19 mouse cellular contexts compared by ENCODE assay signal in the genomic region with DNA sequence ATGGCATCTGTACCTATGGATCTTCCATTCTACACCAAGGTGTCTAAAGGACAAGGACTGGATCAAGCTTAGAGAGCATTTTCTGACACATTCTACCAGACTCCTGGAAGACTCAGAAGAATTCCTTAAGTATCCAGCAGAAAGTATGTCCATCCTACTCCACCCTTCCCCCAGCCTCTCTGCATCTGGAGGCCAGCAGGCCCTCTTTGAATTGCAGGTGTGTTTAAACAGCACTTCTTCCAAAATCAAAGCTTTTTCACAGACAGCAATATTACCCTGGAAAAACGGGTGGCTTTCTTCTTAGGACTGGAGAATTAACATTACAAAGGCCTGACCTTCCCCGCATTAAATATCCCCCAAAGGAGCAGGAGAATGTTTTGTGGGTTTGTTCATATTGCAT.
"Had no signal": no experiment of that assay in that cellular context is flagged by ENCODE, and none has a peak within 500 bp of the region (broad histone marks: within the 10 kb centered on the region; RNA-seq: fewer than 3 reads in every experiment).

No protein-coding gene starts in this region.

- H3K4me2 ChIP-seq: kidney, embryonic 15.5 days; lung, embryonic 14.5 days; midbrain, embryonic 15.5 days; neural tube, embryonic 13.5 days had no signal

- H3K36me3 ChIP-seq: kidney, embryonic 15.5 days; midbrain, embryonic 15.5 days; neural tube, embryonic 13.5 days had no signal

- H3K4me3 ChIP-seq: kidney, embryonic 15.5 days; left cerebral cortex, adult 2 months; midbrain, embryonic 15.5 days; myocyte; neural tube, embryonic 13.5 days had no signal

- H3K27me3 ChIP-seq: kidney, embryonic 15.5 days; midbrain, embryonic 15.5 days had no signal

- H3K9ac ChIP-seq: kidney, embryonic 15.5 days; liver, embryonic 14.5 days; liver, postnatal 0 days; lung, embryonic 14.5 days; midbrain, embryonic 15.5 days; neural tube, embryonic 13.5 days had no signal

- H3K27ac ChIP-seq: kidney, embryonic 15.5 days; left cerebral cortex, adult 2 months; liver, embryonic 14.5 days; macrophage; midbrain, embryonic 15.5 days; neural tube, embryonic 13.5 days; stomach, postnatal 0 days had no signal

- ATAC-seq: intestine, postnatal 0 days; liver, postnatal 0 days; lung, postnatal 0 days; midbrain, embryonic 15.5 days had no signal

- H3K9me3 ChIP-seq: kidney, embryonic 15.5 days; midbrain, embryonic 15.5 days; neural tube, embryonic 13.5 days had no signal

- DNase-seq: kidney, adult 8-10 months; kidney, postnatal 10 days; kidney, postnatal 36 days; layer of hippocampus, postnatal 36 days; liver, postnatal 0 days; lung, embryonic 14.5 days; right cerebral cortex, postnatal 14 days; right cerebral cortex, postnatal 4 days; thymus, postnatal 25 days had no signal
